In genomic region chr14:46885429-46885755, GRCm38 (mm10) we compare ENCODE assay signal across 8 mouse cellular contexts. TPM values are rescaled to one million over a fixed set of nuclear protein-coding genes. Genes with fewer than 3 reads are reported as not detected.
A peak's percentile ranks its signal among the peaks of the same experiment; 100 is the strongest.
DNase-seq lines count a peak whose midpoint lies in the region; ATAC-seq and TF ChIP-seq lines count a peak whose summit lies in the region.
"Had no signal": no experiment of that assay in that cellular context is flagged by ENCODE, and none has a peak within 500 bp of the region (broad histone marks: within the 10 kb centered on the region; RNA-seq: fewer than 3 reads in every experiment).

No protein-coding gene starts in this region.

- no peaks in the 10 kb centered on the region for H3K27me3 ChIP-seq in C2C12 (ENCODE audit: control insufficient read depth, insufficient read depth, insufficient read length)
- no peaks in the 10 kb centered on the region for H3K27me3 ChIP-seq in heart, embryonic 14.5 days (ENCODE audit: control insufficient read depth, insufficient read depth, low read length)
- H3K27me3 ChIP-seq in liver, embryonic 12.5 days (replicated peaks) = peaks cover 69% of the 10 kb centered on the region

- no peak for TF ChIP-seq CTCF in C2C12 (IDR thresholded peaks at IDR 0.05; ENCODE audit: control insufficient read depth, insufficient read depth, insufficient read length)

- peak overlapping the region; percentile 66 for H3K4me3 ChIP-seq in C2C12 (ENCODE audit: insufficient read depth, poor library complexity, severe bottlenecking)
- peak overlapping the region; percentile 87 to 94 for H3K4me3 ChIP-seq in heart, embryonic 14.5 days (ENCODE audit: control insufficient read depth in 1 of 2, insufficient read depth in 1 of 2, low read depth in 1 of 2, low read length in 2 of 2)
- H3K4me3 ChIP-seq in liver, embryonic 12.5 days = peak overlapping the region; percentile 53

- H3K27ac ChIP-seq in heart, embryonic 14.5 days (replicated peaks in 1 of 2; ENCODE audit: control insufficient read depth in 1 of 2, insufficient read depth in 1 of 2, low read depth in 2 of 2, low read length in 2 of 2) = peak overlapping the region; percentile 96 to 99
- H3K27ac ChIP-seq in liver, embryonic 12.5 days = no peak overlapping the region

- peak; percentile 11 for DNase-seq in CD4-positive helper T cell, adult 2 months (ENCODE audit: low read depth, low spot score)
- DNase-seq in right cerebral cortex, postnatal 14 days = no peak
- no peak for DNase-seq in urinary bladder, postnatal 25 days (ENCODE audit: low spot score)
- no peak for DNase-seq in adrenal gland, adult 18-20 months (ENCODE audit: low spot score in 2 of 2)

- H3K36me3 ChIP-seq in C2C12 (ENCODE audit: control insufficient read depth, insufficient read depth) = peaks cover 30% of the 10 kb centered on the region
- peaks cover 28% of the 10 kb centered on the region for H3K36me3 ChIP-seq in heart, embryonic 14.5 days (ENCODE audit: control insufficient read depth, insufficient read depth, low read length)
- no peaks in the 10 kb centered on the region for H3K36me3 ChIP-seq in liver, embryonic 12.5 days

- WGBS in heart, embryonic 14.5 days = 1% methylated on average over 7 of the region's 7 CpGs
- 3% methylated on average over 7 of the region's 7 CpGs for WGBS in liver, embryonic 12.5 days (ENCODE audit: insufficient replicate concordance)

- no peaks in the 10 kb centered on the region for H3K9me3 ChIP-seq in heart, embryonic 14.5 days (ENCODE audit: control insufficient read depth, low read length)
- no peaks in the 10 kb centered on the region for H3K9me3 ChIP-seq in liver, embryonic 12.5 days (replicated peaks)

- peaks cover 8 to 50% of the 10 kb centered on the region in 2 experiments for H3K4me1 ChIP-seq in heart, embryonic 14.5 days (ENCODE audit: control insufficient read depth in 2 of 2, insufficient read depth in 2 of 2, low read length in 2 of 2)
- peaks cover 33% of the 10 kb centered on the region for H3K4me1 ChIP-seq in liver, embryonic 12.5 days

- ATAC-seq in heart, embryonic 14.5 days (ENCODE audit: insufficient number of reproducible peaks, insufficient read depth, low FRiP score, low read depth) = no peak
- ATAC-seq in liver, embryonic 12.5 days = no peak

- H3K79me3 ChIP-seq in C2C12 (ENCODE audit: low read depth) = peaks cover 58% of the 10 kb centered on the region

- peak overlapping the region; percentile 100 for H3K9ac ChIP-seq in heart, embryonic 14.5 days (ENCODE audit: low read length)
- no peak overlapping the region for H3K9ac ChIP-seq in liver, embryonic 12.5 days

- peaks cover 74% of the 10 kb centered on the region for H3K79me2 ChIP-seq in C2C12 (ENCODE audit: control insufficient read depth, insufficient read depth)

- peak overlapping the region; percentile 55 for H3ac ChIP-seq in C2C12 (ENCODE audit: control insufficient read depth, insufficient read length, low read depth)

- H3K4me2 ChIP-seq in heart, embryonic 14.5 days (ENCODE audit: low read length) = peak overlapping the region; percentile 74
- peak overlapping the region; percentile 74 for H3K4me2 ChIP-seq in liver, embryonic 12.5 days

TF ChIP-seq in C2C12, 6 proteins besides CTCF, POLR2A, EP300 and RAD21:
- TF ChIP-seq MYOG (IDR thresholded peaks at IDR 0.05; ENCODE audit: control insufficient read depth, extremely low read depth, insufficient read length) = no peak
TF ChIP-seq in C2C12: peak in this region for 0.

RNA-seq across cellular contexts. Expression of gene Samd4, which starts 2.7 kb away (rescaled TPM):
- polyA plus RNA-seq in C2C12 (2012; fragmentation: generic; extraction: Trizol) = 9.9 TPM
- 11.0 and 12.0 TPM in 2 replicates for polyA plus RNA-seq in heart, embryonic 14.5 days (2014; fragmentation: Nextera tagmentation; extraction: Ambion mirVana)
- 0.65 and 0.67 TPM in 2 replicates for polyA plus RNA-seq in liver, embryonic 12.5 days (2016; fragmentation: Nextera tagmentation; extraction: Ambion mirVana)
- total RNA-seq in adrenal gland, adult 18-20 months (2021) = 10 to 100 TPM; 18.5 to 22.4 TPM
- total RNA-seq: neutrophil, adult 5-6 weeks had no signal

RNA-seq across cellular contexts. Expression of gene Cgrrf1, which starts 53.5 kb away (rescaled TPM):
- 28.7 TPM for polyA plus RNA-seq in C2C12 (2012; fragmentation: generic; extraction: Trizol)
- polyA plus RNA-seq in heart, embryonic 14.5 days (2014; fragmentation: Nextera tagmentation; extraction: Ambion mirVana) = 29.7 and 35.3 TPM in 2 replicates
- polyA plus RNA-seq in liver, embryonic 12.5 days (2016; fragmentation: Nextera tagmentation; extraction: Ambion mirVana) = 20.6 and 21.7 TPM in 2 replicates
- 10 to 100 TPM; 48.2 to 50.9 TPM for total RNA-seq in adrenal gland, adult 18-20 months (2021)
